Mouse (Mus musculus) brain, embryonic 14.5 days (tissue): Measurements from ENCODE around the gene Mccc2.

Experiments
- CTCF ChIP-seq: fragments of 200-500 bp; IDR thresholded peaks from 2 replicates; pipeline ENCODE4 v1.5.1; 2012; ENCODE audit warnings: inconsistent platforms, mild to moderate bottlenecking, moderate library complexity, borderline replicate concordance; ENCODE audit not compliant: insufficient read depth, insufficient read length; ENCODE audit errors: extremely low read depth
- POLR2A ChIP-seq: fragments of 200-500 bp; IDR thresholded peaks from 2 replicates; pipeline ENCODE4 v1.6.1; 2012; ENCODE audit warnings: mild to moderate bottlenecking, inconsistent platforms, borderline replicate concordance; ENCODE audit not compliant: poor library complexity, insufficient read depth, insufficient read length, severe bottlenecking; ENCODE audit errors: extremely low read depth

- TF ChIP-seq POLR2A: no peak
- TF ChIP-seq CTCF: no peak
Observed at GRCm38 (mm10) chr13:99979406-99979805, 36.0 kb downstream of the Mccc2 start.
